Mouse (Mus musculus) brain, adult 10 weeks (tissue): ENCODE measurements around the gene Gm13278. TPM values are rescaled to one million over a fixed set of nuclear protein-coding genes. Genes with fewer than 3 reads are reported as not detected.

Experiments used
- polyA plus RNA-seq: library from polyadenylated mRNA; stranded (reverse); fragments of 350-450 nt; fragmentation: Illumina TruSeq; extraction: RNeasy Lipid Tissue Mini Kit (QIAGEN cat#74804); gene quantifications from one replicate; pipeline ENCODE4 v1.2.3, GENCODE M21; 2015; ENCODE audit warnings: low read depth, low replicate concordance

Gene Gm13278
- not detected for polyA plus RNA-seq

DNA sequence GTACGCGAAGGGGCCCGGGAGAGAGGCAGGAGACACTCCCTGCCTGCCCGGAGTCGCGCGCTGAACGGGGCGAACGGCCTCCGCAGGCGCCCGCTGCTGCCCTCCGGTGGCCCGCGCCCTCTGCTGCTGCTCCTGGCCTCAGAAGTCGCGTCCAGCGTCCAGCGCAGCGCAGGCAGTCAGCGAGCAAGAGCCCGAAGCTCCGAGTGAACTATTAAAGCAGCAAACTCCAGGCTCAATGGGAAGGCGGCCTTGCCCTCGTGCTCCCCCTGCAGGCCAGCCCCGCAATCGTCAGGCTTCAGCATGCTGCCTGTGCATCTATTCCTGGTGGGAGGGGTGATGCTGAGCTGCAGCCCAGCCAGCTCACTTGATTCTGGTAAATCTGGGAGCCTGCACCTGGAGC lies at the start of gene Gm13278:
Gm13278 (plus strand) TSS at position 301 of the 400 bp plus-strand sequence.

DNA sequence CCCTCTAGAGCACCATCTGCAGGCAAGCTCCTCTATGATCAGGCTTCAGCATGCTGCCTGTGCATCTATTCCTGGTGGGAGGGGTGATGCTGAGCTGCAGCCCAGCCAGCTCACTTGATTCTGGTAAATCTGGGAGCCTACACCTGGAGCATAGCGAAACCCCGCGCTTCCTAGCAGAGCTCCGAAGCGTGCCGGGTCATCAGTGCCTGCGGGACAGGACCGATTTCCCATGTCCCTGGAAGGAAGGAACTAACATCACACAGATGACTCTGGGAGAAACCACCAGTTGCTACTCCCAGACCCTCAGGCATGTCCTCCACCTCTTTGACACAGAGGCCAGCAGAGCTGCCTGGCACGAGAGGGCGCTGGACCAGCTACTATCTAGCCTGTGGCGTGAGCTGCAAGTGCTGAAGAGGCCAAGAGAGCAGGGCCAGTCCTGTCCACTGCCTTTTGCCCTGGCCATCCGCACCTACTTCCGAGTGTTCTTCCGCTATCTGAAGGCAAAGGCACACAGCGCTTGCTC lies 36.5 kb upstream of the Gm13278 start, which contains the start of gene Gm13271:
Gm13271 (plus strand) TSS at position 51 of the 523 bp plus-strand sequence.

GRCm38 (mm10) chr4:88759610-88760268 lies 31.6 kb upstream of the Gm13278 start, which contains the start of gene Gm13283:
Gene Gm13283, plus strand, starts transcription at chr4:88760119.

GRCm38 (mm10) chr4:88773534-88773933 lies 17.8 kb upstream of the Gm13278 start, which contains the start of gene Gm13290:
Gene Gm13290, plus strand, starts transcription at chr4:88773834.

DNA sequence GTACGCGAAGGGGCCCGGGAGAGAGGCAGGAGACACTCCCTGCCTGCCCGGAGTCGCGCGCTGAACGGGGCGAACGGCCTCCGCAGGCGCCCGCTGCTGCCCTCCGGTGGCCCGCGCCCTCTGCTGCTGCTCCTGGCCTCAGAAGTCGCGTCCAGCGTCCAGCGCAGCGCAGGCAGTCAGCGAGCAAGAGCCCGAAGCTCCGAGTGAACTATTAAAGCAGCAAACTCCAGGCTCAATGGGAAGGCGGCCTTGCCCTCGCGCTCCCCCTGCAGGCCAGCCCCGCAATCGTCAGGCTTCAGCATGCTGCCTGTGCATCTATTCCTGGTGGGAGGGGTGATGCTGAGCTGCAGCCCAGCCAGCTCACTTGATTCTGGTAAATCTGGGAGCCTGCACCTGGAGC lies 14.7 kb upstream of the Gm13278 start, which contains the start of gene Gm13289:
Gm13289 (plus strand) TSS at position 301 of the 400 bp plus-strand sequence.

GRCm38 (mm10) chr4:88779550-88779949 lies 11.8 kb upstream of the Gm13278 start, which contains the start of gene Gm13272:
Gene Gm13272, plus strand, starts transcription at chr4:88779850.

GRCm38 (mm10) chr4:88781831-88782230 lies 9.5 kb upstream of the Gm13278 start, which contains the start of gene Ifnz:
Gene Ifnz, plus strand, starts transcription at chr4:88782131.

DNA sequence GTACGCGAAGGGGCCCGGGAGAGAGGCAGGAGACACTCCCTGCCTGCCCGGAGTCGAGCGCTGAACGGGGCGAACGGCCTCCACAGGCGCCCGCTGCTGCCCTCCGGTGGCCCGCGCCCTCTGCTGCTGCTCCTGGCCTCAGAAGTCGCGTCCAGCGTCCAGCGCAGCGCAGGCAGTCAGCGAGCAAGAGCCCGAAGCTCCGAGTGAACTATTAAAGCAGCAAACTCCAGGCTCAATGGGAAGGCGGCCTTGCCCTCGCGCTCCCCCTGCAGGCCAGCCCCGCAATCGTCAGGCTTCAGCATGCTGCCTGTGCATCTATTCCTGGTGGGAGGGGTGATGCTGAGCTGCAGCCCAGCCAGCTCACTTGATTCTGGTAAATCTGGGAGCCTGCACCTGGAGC lies 5.9 kb upstream of the Gm13278 start, which contains the start of gene Gm13276:
Gm13276 (plus strand) TSS at position 301 of the 400 bp plus-strand sequence.

GRCm38 (mm10) chr4:88788402-88788801 lies 2.9 kb upstream of the Gm13278 start, which contains the start of gene Gm13277:
Gene Gm13277, plus strand, starts transcription at chr4:88788632.

DNA sequence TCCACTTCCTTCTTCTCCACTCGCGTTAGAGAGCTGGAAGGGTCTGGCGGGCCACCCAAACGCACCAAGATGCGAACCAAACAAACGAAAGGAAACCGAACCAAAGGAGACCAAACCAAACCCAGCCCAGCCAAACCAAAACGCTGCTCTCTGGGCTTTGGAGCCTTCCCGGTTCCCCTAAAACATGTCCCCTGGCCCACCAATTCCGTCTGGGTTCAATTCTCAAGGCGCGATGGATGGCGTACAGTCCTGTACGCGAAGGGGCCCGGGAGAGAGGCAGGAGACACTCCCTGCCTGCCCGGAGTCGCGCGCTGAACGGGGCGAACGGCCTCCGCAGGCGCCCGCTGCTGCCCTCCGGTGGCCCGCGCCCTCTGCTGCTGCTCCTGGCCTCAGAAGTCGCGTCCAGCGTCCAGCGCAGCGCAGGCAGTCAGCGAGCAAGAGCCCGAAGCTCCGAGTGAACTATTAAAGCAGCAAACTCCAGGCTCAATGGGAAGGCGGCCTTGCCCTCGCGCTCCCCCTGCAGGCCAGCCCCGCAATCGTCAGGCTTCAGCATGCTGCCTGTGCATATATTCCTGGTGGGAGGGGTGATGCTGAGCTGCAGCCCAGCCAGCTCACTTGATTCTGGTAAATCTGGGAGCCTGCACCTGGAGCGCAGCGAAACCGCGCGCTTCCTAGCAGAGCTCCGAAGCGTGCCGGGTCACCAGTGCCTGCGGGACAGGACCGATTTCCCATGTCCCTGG lies 2.8 kb downstream of the Gm13278 start, which contains the start of gene Gm13275:
Gm13275 (plus strand) TSS at position 552 of the 740 bp plus-strand sequence.

DNA sequence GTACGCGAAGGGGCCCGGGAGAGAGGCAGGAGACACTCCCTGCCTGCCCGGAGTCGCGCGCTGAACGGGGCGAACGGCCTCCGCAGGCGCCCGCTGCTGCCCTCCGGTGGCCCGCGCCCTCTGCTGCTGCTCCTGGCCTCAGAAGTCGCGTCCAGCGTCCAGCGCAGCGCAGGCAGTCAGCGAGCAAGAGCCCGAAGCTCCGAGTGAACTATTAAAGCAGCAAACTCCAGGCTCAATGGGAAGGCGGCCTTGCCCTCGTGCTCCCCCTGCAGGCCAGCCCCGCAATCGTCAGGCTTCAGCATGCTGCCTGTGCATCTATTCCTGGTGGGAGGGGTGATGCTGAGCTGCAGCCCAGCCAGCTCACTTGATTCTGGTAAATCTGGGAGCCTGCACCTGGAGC lies 5.7 kb downstream of the Gm13278 start, which contains the start of gene Gm13279:
Gm13279 (plus strand) TSS at position 301 of the 400 bp plus-strand sequence.

GRCm38 (mm10) chr4:88799365-88799764 lies 8.0 kb downstream of the Gm13278 start, which contains the start of gene Gm13285:
Gene Gm13285, plus strand, starts transcription at chr4:88799665.

GRCm38 (mm10) chr4:88802954-88803353 lies 11.6 kb downstream of the Gm13278 start, which contains the start of gene Gm13287:
Gene Gm13287, plus strand, starts transcription at chr4:88803254.

DNA sequence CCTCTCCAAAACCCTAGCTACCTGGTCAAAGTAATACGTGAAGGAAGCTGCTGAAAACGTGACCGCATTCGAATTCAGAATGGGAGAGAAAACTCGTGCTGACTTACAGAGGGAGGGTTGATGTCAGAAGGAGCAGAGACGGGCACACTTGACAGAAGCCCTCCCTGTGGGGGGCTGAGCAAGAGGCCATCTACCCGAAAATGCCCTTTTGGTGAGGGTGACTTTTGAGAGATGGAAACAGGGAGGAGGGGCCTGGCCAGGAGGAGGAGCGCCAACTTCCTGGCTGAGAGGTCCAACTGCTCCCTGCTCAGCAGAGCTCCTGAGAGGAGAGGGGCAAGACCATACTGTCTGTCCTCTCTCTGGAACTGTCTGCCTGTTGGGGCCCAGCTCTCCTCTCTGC lies 13.9 kb downstream of the Gm13278 start, which contains the start of gene Gm13288:
Gm13288 (plus strand) TSS at position 301 of the 400 bp plus-strand sequence.

DNA sequence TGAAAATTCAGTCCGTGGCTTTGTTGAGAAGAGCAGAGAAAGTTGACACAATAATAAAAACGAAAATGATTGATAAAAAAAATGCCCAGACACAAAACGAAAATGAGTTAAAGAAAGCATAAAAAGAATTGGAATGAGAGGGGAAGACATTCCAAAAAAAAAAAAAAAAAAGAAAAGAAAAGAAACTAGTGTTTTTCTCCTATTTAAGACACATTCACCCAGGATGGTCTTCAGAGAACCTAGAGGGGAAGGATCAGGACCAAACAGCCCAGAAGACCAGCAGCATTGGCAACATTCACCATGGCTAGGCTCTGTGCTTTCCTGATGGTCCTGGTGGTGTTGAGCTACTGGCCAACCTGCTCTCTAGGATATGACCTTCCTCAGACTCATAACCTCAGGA lies 24.6 kb downstream of the Gm13278 start, which contains the start of gene Ifna7:
Ifna7 (plus strand) TSS at position 301 of the 400 bp plus-strand sequence.

GRCm38 (mm10) chr4:88819659-88820058 lies 28.3 kb downstream of the Gm13278 start, which contains the start of gene Ifna11:
Gene Ifna11, plus strand, starts transcription at chr4:88819959.

GRCm38 (mm10) chr4:88827116-88827515 lies 35.8 kb downstream of the Gm13278 start, which contains the start of gene Ifna6:
Gene Ifna6, plus strand, starts transcription at chr4:88827416.

DNA sequence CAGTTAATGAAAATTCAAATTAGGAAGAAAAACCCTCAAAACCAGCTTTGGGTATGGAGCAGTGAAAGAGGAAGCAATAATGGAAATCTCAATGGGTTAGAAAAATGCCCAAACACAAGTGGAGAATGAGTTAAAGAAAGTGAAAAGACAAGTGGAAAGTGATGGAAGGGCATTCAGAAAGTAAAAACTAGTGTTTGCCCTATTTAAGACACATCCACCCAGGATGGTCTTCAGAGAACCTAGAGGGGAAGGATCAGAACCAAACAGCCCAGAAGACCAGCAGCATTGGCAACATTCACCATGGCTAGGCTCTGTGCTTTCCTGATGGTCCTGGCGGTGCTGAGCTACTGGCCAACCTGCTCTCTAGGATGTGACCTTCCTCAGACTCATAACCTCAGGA lies 43.9 kb downstream of the Gm13278 start, which contains the start of gene Ifna5:
Ifna5 (plus strand) TSS at position 301 of the 400 bp plus-strand sequence.

DNA sequence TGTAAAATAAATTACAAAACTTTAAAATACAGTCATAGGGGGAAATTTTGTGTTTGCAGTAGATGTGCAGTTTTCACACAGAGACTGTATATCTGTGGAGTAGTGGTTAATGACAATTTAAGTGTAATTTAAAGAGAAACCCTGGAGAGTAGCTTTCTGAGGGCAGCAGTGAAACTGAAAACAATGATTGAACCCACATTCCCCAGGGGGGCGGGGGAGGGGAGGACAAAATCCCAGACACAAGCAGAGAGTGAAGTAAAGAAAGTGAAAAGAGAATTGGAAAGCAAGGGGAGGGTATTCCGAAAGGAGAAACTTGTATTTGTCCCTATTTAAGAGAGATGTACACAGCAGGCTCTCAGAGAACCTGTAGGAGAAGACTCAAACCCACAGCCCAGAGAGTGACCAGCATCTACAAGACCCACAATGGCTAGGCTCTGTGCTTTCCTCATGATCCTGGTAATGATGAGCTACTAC lies 50.1 kb downstream of the Gm13278 start, which contains the start of gene Ifna4:
Ifna4 (plus strand) TSS at position 424 of the 474 bp plus-strand sequence.

